Mouse (Mus musculus) neural tube, embryonic 12.5 days (tissue): Measurements from ENCODE around the gene Serpinb9g. TPM values are rescaled to one million over a fixed set of nuclear protein-coding genes. Genes with fewer than 3 reads are reported as not detected.
"Not testable (repeated sequence)": the region's sequence is repeated elsewhere in the genome, so short reads cannot be mapped to it uniquely, and the experiment has no call there.

ENCODE experiments used
- ATAC-seq: fragments of 200-750 bp; cut with Nextera tagmentation; 2 replicates; pipeline ENCODE4 v1.8.0; 2017; ENCODE audit warnings: low read depth, mild to moderate bottlenecking, moderate TSS enrichment, moderate library complexity; ENCODE audit not compliant: low FRiP score
- H3K27ac ChIP-seq: fragments of 300-500 bp; sonication (generic); 2 replicates; pipeline ENCODE4 v1.5.1; 2016
- H3K27me3 ChIP-seq: fragments of 300-500 bp; sonication (generic); replicated peaks from 2 replicates; pipeline ENCODE4 v1.6.1; 2016; ENCODE audit warnings: mild to moderate bottlenecking
- H3K36me3 ChIP-seq: fragments of 300-500 bp; sonication (generic); 2 replicates; pipeline ENCODE4 v1.6.1; 2016; ENCODE audit warnings: mild to moderate bottlenecking
- H3K4me1 ChIP-seq: fragments of 300-500 bp; sonication (generic); 2 replicates; pipeline ENCODE4 v1.6.1; 2016
- H3K4me2 ChIP-seq: fragments of 300-500 bp; sonication (generic); replicated peaks from 2 replicates; pipeline ENCODE4 v1.6.1; 2016; ENCODE audit warnings: mild to moderate bottlenecking
- H3K4me3 ChIP-seq: fragments of 300-500 bp; sonication (generic); 2 replicates; pipeline ENCODE4 v1.5.1; 2016
- H3K9ac ChIP-seq: fragments of 300-500 bp; sonication (generic); 2 replicates; pipeline ENCODE4 v1.6.1; 2016; ENCODE audit warnings: mild to moderate bottlenecking
- H3K9me3 ChIP-seq: fragments of 300-500 bp; sonication (generic); 2 replicates; pipeline ENCODE4 v1.6.1; 2016; ENCODE audit warnings: mild to moderate bottlenecking
- WGBS: fragments of 180-500 bp; shearing (Covaris S2); methylation state at CpG from one replicate; pipeline ENCODE4 v1.1.7; 2016; 5-methylcytosine and 5-hydroxymethylcytosine counted together
- polyA plus RNA-seq: library from polyadenylated mRNA; unstranded; fragments of >200 nt; fragmentation: Nextera tagmentation; extraction: Ambion mirVana; gene quantifications from 2 replicates; pipeline ENCODE4 v1.2.1, GENCODE M21; 2016

The Serpinb9g gene
- polyA plus RNA-seq = not detected in 2 replicates

DNA sequence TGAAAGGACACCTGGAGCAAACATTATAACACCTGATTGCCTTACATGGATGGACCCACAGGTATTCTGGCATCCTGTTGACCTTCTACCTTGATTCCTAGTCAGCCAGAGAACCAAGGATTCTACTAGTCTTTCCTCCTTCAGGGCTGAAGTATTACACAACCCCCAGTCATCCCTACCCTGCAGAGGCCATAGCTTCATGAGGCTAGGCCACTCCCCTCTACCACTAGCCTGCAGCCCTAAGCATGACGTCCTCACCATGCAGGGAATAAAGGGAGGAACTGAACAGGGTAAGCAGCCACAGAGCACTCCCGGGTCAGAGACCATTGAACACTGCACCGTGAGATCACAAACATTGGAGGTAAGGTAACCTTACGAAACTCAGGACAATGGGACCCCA is at the start of gene Serpinb9g:
Gene Serpinb9g (plus strand): TSS at position 301 of the 400 bp plus-strand sequence.
- not testable (repeated sequence) for H3K4me3 ChIP-seq, H3K27me3 ChIP-seq, H3K36me3 ChIP-seq, ATAC-seq, H3K4me2 ChIP-seq, H3K4me1 ChIP-seq, H3K27ac ChIP-seq, H3K9me3 ChIP-seq, H3K9ac ChIP-seq
- 85% methylated on average over 4 of the region's 4 CpGs for WGBS

DNA sequence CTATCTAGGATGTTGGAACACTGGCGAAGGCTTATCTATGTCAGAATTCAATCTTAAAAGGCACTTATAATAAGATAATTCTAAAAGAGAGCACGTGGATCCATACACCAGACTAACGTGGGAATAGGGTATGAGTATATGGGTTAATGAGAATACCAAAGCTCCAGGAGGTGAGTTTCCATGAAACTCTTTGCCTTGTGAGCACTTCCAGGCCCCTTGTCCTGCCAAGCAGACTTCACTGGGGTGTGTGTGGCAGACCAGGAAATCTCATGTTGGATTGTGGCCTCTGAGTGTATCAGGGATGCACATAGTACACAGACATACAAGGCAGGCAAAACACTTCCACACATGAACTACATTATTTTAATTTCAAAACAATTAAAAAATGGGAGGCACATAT is 718 bp upstream of the Serpinb9g start:
- WGBS = 80% methylated on average over 3 of the region's 3 CpGs
- not testable (repeated sequence) for H3K9me3 ChIP-seq, H3K4me2 ChIP-seq, H3K9ac ChIP-seq, H3K27me3 ChIP-seq, ATAC-seq, H3K27ac ChIP-seq, H3K4me3 ChIP-seq, H3K36me3 ChIP-seq, H3K4me1 ChIP-seq

DNA sequence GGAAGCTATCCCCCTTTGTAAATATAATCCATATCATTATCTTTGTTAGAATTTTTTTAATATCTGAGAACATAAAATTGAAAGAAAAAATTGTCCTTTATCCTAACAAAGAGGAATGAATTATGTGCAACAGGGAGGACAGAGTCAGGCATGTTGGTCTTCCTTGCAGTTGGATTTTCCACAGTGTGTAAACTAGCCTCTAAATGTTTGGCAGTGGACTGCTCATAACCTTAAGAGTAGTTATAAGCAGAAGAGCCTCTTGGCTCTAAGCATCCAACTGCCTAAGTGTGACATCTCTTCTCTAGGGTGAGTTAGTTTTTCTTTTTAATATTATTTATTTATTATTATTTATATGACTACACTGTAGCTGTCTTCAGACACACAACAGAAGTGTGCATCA is 40.0 kb downstream of the Serpinb9g start:
- no peak overlapping the region for H3K27ac ChIP-seq
- no peaks in the 10 kb centered on the region for H3K36me3 ChIP-seq
- no peaks in the 10 kb centered on the region for H3K27me3 ChIP-seq
- no peaks in the 10 kb centered on the region for H3K4me1 ChIP-seq
- no peak overlapping the region for H3K4me3 ChIP-seq
- no peak overlapping the region for H3K4me2 ChIP-seq
- H3K9ac ChIP-seq = no peak overlapping the region
- H3K9me3 ChIP-seq = peaks cover 27% of the 10 kb centered on the region
- ATAC-seq = no peak

DNA sequence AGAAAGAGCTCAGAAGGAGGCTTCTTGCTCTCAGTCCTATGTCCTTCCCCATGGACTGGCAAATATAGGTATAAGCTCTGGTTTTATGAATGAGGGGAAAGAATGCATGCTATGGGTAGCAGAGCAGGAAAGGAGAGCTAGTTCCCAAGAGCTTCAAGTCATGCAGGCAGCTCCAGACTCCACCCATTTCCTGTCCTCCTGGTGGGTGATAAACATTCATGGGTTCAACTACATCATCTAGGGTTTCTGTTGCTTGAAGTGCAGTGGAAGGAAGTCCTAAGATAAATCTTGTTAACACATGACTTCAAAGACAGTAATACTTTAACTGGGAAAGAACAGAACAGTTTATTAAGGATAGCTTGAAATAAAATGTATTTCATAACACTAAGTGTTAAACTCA is 48.2 kb downstream of the Serpinb9g start:
- no peak for ATAC-seq
- Histone ChIP-seq H3K9me3 (0 out of 2 replicates have a peak, but pooled peaks cover 3% of the 10 kb centered on the region), H3K27me3 (no peaks in the 10 kb centered on the region), H3K9ac (no peak overlapping the region), H3K4me1 (no peaks in the 10 kb centered on the region), H3K4me2 (no peak overlapping the region), H3K36me3 (no peaks in the 10 kb centered on the region), H3K27ac (no peak overlapping the region), H3K4me3 (no peak overlapping the region)

Other genes with a start within 250 kb of the Serpinb9g start
- not detected in 2 replicates for gene Serpinb9e, start 235.2 kb upstream of the Serpinb9g start, polyA plus RNA-seq
- not detected in 2 replicates for gene Serpinb9f, start 160.7 kb upstream of the Serpinb9g start, polyA plus RNA-seq
- not detected in 2 replicates for gene Gm11397, start 89.0 kb upstream of the Serpinb9g start, polyA plus RNA-seq
- gene Serpinb6d, start 176.6 kb downstream of the Serpinb9g start, polyA plus RNA-seq = not detected in 2 replicates